Mouse (Mus musculus) G1E-ER4 (cell line): ENCODE data around the gene Rtn2. TPM values are rescaled to one million over a fixed set of nuclear protein-coding genes. Genes with fewer than 3 reads are reported as not detected.

Experiments
- GATA1 ChIP-seq: IDR thresholded peaks from one replicate; pipeline ENCODE4 v1.8.0; 2012; ENCODE audit warnings: low read length, inconsistent platforms
- polyA plus RNA-seq: library from polyadenylated mRNA; stranded (reverse); fragments of >175 nt; gene quantifications from 2 replicates; pipeline ENCODE4 v1.2.3, GENCODE M21; 2012

The Rtn2 gene
- polyA plus RNA-seq, 1 experiment, result 0.72 TPM

GRCm38 (mm10) chr7:19319906-19320305 lies 37.5 kb downstream of the Rtn2 start:
- no peak for TF ChIP-seq GATA1

GRCm38 (mm10) chr7:19320637-19321036 lies 38.2 kb downstream of the Rtn2 start:
- TF ChIP-seq GATA1, result no peak

GRCm38 (mm10) chr7:19321464-19321863 lies 39.0 kb downstream of the Rtn2 start:
- no peak for TF ChIP-seq GATA1

- no peak for TF ChIP-seq GATA1
These were observed 40.1 kb downstream of the Rtn2 start for GRCm38 (mm10) chr7:19322489-19322888.

- no peak for TF ChIP-seq GATA1
These were observed 41.8 kb downstream of the Rtn2 start for GRCm38 (mm10) chr7:19324221-19324620.

- TF ChIP-seq GATA1, result no peak
These were observed 43.1 kb downstream of the Rtn2 start for GRCm38 (mm10) chr7:19325262-19326199.

GRCm38 (mm10) chr7:19326359-19326758 lies 43.9 kb downstream of the Rtn2 start:
- no peak for TF ChIP-seq GATA1

GRCm38 (mm10) chr7:19327128-19327527 lies 44.7 kb downstream of the Rtn2 start:
- TF ChIP-seq GATA1, result no peak

GRCm38 (mm10) chr7:19327782-19328181 lies 45.4 kb downstream of the Rtn2 start:
- no peak for TF ChIP-seq GATA1

- no peak for TF ChIP-seq GATA1
These were observed 46.0 kb downstream of the Rtn2 start for GRCm38 (mm10) chr7:19328425-19328824.

- no peak for TF ChIP-seq GATA1
These were observed 49.5 kb downstream of the Rtn2 start for GRCm38 (mm10) chr7:19331910-19332309.

- no peak for TF ChIP-seq GATA1
These were observed 50.4 kb downstream of the Rtn2 start for GRCm38 (mm10) chr7:19332709-19333352.

- TF ChIP-seq GATA1, result no peak
These were observed 53.2 kb downstream of the Rtn2 start for GRCm38 (mm10) chr7:19335583-19335982.

- TF ChIP-seq GATA1, result no peak
These were observed 54.7 kb downstream of the Rtn2 start for GRCm38 (mm10) chr7:19337122-19337521.

GRCm38 (mm10) chr7:19338060-19338459 lies 55.6 kb downstream of the Rtn2 start:
- no peak for TF ChIP-seq GATA1

- no peak for TF ChIP-seq GATA1
These were observed 56.2 kb downstream of the Rtn2 start for GRCm38 (mm10) chr7:19338596-19338995.

- no peak for TF ChIP-seq GATA1
These were observed 58.8 kb downstream of the Rtn2 start for GRCm38 (mm10) chr7:19341250-19341649.
